Mouse (Mus musculus) WW6 (cell line): ENCODE results near the gene Clec4g.

ENCODE experiments used
- DNase-seq: peaks from one replicate; pipeline ENCODE4 v3.0.0-alpha.2; 2013; ENCODE audit warnings: low read depth, low spot score

Clec4g gene

GRCm38 (mm10) chr8:3679236-3679635 lies 41.2 kb downstream of the Clec4g start:
- DNase-seq: no peak

- DNase-seq: no peak
Measured at GRCm38 (mm10) chr8:3678831-3679230, 41.6 kb downstream of the Clec4g start.

DNA sequence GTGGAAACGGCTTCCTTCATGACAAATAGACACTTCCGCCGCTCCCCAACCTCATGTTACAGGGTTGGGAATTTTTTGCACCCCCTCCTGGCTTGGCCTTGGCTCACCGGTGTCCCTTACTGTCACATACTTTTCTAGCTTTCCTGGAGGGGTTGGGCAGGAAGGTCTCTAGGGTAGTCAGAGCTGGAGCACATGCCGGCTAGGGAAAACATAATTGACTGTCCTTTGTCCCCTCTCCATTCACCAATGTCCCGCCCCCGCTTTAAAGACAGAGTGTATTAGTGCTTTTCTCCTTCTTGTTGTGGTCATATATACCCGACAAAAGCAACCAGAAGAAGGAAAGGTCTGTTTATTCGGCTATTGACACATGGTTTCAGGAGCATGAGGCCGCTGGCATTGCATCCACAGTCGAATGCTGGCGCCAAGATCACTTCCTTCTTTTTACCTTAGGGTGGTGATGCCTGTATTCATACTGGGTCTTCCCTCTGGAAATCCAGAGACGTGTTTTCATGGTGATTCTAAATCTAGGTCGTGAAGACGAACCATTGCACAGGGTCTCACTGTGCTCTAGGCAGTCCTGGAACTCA lies 43.4 kb downstream of the Clec4g start:
- DNase-seq: no peak

DNA sequence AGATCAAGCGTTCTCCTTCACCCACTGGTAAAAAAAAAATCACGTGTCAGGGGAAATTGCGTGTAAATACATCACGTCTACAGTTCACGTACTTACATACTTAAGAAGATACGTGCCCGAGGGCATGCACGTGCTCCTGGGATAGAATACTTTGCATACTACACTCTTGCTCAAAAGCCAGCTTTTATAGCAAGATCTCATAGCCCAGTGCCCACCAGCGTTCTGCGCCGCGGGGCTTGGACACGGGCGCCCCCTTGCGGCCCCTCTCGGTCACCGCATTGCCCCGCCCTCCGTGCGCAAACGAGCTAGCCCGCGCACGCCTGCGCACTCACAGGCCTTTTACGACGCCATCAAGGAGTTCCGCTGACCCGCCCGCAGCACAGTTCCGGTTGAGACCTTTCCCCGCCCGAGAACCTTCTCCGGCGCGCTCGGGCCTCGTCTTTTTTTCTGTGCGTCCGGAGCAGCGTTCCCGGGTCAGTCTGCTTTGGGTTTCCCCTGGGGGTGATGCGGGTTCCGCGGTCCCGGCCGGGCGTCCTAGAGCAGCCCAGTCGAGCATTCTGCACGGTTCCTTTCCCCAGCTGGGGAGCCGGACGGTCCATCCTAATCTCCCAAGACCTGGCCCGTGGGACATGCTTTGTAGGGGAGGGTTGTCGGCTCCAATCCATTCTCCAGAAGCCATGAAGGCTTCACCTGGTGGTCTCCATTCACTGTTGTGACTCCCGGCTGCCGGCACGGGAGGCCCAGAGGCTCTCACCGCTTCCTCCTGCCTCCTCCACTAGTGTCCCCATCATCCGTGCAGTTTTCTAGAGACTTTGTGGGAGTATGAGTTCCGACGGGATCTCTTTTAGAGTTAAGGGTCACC lies 44.1 kb downstream of the Clec4g start, which contains the start of gene Trappc5:
TSS of gene Trappc5 (plus strand) at position 169 of the 862 bp plus-strand sequence.
- peak; percentile 87 for DNase-seq

GRCm38 (mm10) chr8:3674671-3675070 lies 45.8 kb downstream of the Clec4g start:
- no peak for DNase-seq

GRCm38 (mm10) chr8:3671980-3672491 lies 48.4 kb downstream of the Clec4g start, which contains the start of gene Fcor:
Gene Fcor, minus strand, starts transcription at chr8:3672362.
- DNase-seq: peak; percentile 83

DNA sequence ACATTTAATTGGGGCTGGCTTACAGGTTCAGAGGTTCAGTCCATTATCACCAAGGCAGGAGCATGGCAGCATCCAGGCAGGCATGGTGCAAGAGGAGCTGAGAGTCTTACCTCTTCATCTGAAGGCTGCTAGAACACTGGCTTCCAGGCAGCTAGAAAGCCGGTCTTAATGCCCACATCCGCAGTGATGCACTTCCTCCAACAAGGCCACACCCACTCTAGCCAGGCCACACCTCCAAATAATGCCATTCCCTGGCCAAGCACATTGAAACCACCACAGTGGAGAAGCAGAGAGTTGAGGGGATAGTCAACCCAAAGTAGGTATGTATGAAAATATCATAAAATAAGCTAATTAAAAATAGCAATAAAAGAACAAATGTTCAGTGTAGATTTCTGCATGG lies 50.1 kb downstream of the Clec4g start:
- DNase-seq: no peak

DNA sequence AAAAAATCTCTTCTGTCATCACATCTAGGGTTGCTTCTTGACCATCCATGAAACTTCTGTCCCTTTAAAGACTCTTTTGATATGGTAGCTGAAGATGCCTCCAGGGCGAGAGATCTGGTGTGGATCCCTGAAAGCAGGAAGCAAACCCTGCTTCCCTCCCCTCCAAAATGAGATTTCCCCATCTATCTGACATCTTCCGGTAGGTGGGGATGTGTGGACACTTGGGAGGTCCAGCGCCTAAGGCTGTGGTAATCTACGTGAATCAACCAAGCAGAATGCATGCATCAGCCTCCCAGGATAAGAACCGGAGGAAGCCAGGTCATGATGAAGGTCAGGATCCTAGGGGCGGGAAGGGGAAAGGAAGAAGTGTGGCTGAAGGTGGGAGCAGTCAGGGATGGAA lies 54.9 kb downstream of the Clec4g start, which contains the start of gene Mcemp1:
TSS of gene Mcemp1 (plus strand) at position 248 of the 400 bp plus-strand sequence.
- DNase-seq: no peak

GRCm38 (mm10) chr8:3664405-3664804 lies 56.0 kb downstream of the Clec4g start:
- no peak for DNase-seq

- DNase-seq: no peak
Measured at GRCm38 (mm10) chr8:3660889-3661288, 59.6 kb downstream of the Clec4g start.
